Mouse (Mus musculus) spleen, postnatal 14 days (tissue): Measurements from ENCODE around the gene Spata2l.
"Not testable (repeated sequence)": the region's sequence is repeated elsewhere in the genome, so short reads cannot be mapped to it uniquely, and the experiment has no call there.

Experiments
- DNase-seq, 2 experiments: peaks; one replicate each; pipeline ENCODE4 v3.0.0; 2021 to 2022; ENCODE audit warnings: low spot score in 2 of 2

The Spata2l gene

GRCm38 (mm10) chr8:123245543-123245942 is 9.5 kb upstream of the Spata2l start:
- DNase-seq, result no peak

DNA sequence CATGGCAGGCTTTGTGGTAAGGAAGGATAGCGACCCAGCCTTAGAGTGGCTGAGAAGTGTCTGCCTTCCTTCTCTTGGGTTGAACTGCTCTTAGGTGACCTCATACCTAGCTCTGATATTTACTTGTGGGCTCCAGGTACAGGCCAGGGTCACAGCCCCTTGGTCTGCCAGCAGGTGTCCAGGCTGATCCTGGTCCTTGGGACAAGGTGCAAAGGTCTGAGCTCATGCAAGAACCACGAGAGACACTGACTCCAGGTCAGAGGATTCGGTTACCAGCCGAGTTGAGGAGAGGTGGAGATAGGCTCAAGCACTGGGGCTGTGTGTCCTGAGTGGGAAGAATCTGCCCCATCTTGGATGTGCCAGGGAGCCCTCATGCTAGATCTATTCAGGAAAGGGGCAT is 8.3 kb upstream of the Spata2l start:
- no peak for DNase-seq

GRCm38 (mm10) chr8:123243053-123243452 is 7.0 kb upstream of the Spata2l start:
- DNase-seq, result no peak

- no peak for DNase-seq
Observed at GRCm38 (mm10) chr8:123242107-123242923, 6.3 kb upstream of the Spata2l start.

- no peak for DNase-seq
Observed at GRCm38 (mm10) chr8:123239398-123239797, 3.4 kb upstream of the Spata2l start.

GRCm38 (mm10) chr8:123234918-123235519 is 1.0 kb downstream of the Spata2l start:
- no peak for DNase-seq

DNA sequence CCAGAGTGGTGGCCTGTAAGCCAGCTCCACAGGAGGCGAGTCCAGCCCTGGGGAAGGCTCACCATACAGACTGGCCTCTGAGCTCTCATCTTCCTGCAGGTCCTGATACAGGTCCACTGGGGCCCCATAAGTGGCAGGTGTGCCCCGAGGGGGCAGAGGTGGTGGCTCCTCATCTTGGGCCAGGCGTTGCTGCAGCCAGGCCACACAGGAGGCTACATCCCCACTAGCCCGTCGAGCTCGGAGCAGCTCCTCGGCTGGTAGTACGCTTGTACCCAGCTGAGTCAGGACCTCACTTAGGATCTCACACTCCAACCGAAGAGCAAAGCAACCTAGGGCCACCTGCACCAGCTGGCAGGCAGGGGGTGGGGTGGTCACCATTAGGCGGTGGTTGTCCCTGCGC is 2.3 kb downstream of the Spata2l start:
- no peak for DNase-seq

DNA sequence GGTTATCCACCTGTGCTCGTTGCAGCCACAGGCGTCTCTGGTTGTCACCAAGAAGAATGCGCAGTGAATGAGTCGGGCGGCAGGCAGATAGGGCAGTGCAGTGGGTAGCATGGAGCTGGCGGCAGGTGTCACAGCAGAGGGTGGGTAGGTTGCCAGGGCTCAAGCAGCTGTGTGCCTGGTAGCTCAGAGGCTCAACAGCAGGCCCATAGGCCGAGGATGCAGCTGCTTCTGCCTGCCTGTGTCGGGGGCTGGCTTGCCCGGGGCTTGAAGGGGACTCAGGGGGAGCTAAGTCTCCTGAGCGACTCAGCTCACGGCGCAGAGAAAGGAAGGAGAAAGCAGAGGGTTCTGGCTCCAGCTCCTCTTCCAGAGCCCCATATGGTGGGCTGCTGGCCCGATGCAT is 2.7 kb downstream of the Spata2l start:
- no peak for DNase-seq

DNA sequence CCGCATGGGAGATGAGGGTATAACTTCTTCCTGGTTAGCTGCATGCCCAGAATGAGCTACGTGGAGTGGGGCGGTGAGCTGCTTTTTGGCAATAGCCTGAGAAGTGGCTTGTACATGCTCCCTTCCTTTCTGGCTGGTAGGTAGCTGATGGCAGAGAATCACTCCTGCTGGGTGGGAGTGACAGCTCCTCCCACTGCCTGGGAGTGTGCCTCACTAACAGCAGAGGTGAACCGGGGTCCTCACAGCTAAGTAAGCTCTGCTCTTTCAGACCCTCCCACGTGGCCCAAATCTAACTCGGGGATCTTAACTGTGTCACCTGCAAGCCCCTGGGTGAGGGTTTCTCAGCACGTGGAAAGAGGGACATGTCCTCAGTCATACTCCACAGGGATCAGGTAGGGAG is 3.5 kb downstream of the Spata2l start:
- DNase-seq, result no peak

- DNase-seq, result no peak
Observed at GRCm38 (mm10) chr8:123231742-123232141, 4.3 kb downstream of the Spata2l start.

- not testable (repeated sequence) for DNase-seq
Observed at GRCm38 (mm10) chr8:123230326-123230725, 5.7 kb downstream of the Spata2l start.

DNA sequence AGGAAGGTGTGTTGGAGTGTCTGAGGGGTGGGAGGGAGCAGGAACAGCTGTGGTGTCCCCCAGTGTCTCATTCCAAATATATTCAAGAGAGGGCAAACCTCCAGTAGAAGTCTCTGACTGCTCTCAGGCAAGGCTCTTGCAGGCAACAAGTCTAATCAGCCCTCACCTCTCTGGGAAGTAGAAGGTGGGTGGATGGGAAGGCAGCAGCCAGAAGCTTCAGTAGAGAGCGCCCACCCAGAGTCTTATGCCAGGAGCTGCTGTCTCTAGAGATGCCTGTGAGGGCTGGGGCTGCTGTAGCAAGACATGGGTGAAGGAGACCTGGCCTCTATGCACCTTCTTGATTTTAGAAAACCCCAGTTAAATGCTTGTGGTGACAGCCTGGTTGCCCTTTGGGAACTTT is 7.6 kb downstream of the Spata2l start:
- DNase-seq, result no peak

GRCm38 (mm10) chr8:123224278-123225266 is 11.5 kb downstream of the Spata2l start, which contains the start of gene Cdk10:
Cdk10 (plus strand) TSS chr8:123224842.
- DNase-seq, result peak; percentile 88 to 91

GRCm38 (mm10) chr8:123220917-123221316 is 15.1 kb downstream of the Spata2l start:
- no peak for DNase-seq

DNA sequence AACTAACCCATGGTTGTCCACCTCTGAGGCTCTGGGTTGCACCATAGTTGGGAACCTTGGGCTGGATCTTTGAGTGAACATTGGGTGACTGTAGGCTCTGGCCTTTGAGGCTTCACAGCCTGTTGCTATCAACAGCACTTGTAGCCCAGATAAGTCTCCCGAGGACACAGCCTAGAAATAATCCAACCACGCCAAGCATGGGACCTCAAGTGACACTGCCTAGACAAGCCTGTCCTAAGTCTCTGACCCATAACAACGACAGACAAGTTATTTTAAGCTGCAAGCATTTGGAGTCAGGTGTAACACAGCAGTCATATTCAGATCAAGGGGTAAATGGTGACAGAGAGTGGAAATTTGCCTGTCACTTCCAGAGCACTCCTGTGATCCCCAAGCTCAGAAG is 20.6 kb downstream of the Spata2l start:
- no peak for DNase-seq

DNA sequence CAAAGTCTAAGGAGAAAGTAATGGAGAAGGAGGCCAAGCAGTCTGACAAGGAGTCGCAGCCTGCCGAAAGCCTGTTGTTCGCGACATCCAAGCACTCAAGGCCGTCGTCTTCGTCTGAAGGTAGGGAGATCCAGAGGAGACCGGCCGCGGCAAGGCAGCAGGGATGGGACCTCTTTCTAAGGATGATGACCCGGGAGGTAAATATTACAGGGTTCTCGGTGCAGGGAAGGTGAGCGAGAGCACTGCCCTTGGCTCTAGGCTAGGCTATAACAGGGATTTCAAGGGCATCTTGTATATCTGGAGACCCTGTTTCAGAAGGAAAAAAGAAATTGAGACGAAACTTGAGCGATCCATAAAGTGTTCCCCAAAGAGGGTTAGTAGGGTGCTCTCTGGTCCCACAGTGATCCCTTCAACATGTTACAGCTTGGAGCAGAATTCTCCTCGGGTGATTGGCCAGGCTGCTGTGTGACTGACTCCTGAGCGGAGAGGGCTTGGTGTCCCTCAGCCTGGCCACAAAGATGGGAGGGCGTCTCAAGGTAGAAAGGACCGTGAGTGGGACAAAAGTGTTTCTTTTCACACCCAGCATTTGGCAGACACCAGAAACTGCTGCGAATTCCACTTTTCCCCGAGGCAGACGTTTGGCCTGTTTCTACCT is 22.8 kb downstream of the Spata2l start:
- DNase-seq, result no peak

- DNase-seq, result peak; percentile 74 to 84
Observed at GRCm38 (mm10) chr8:123212321-123213117, 23.5 kb downstream of the Spata2l start, which contains the start of the genes Chmp1a and Spata33. Chmp1a (minus strand) TSS chr8:123212763. Spata33 (plus strand) TSS chr8:123212832.

DNA sequence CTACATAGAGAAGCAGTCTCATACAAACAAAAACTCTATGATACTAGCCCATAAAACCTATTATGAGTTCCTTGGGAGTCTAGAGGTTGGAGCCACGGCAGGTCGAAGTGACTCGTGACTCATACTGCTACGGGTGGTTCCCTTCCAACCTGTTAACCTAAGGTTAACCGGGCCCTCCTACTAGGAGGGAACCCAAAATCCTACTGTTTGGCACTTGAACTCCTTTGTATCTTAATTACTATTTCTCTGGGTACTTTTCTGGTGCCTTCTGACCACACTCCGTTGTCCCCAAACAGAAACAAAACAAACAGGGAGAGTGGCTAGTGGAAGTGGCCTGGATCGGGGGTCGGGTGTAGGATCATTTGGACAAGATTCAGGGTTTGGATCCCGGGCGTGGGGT is 24.2 kb downstream of the Spata2l start:
- DNase-seq, result no peak

GRCm38 (mm10) chr8:123203571-123203970 is 32.5 kb downstream of the Spata2l start:
- DNase-seq, result no peak

- DNase-seq, result peak; percentile 40 to 67
Observed at GRCm38 (mm10) chr8:123202288-123202687, 33.7 kb downstream of the Spata2l start.

- DNase-seq, result no peak
Observed at GRCm38 (mm10) chr8:123199864-123200263, 36.2 kb downstream of the Spata2l start.
